Mouse (Mus musculus): ENCODE measurements at regions not wholly inside any gene's neighbourhood (a gene's known extent, or its start where the extent isn't known, plus 50 kb on each side); places are given as distances from the start of the nearest gene placed in this dataset.

DNA sequence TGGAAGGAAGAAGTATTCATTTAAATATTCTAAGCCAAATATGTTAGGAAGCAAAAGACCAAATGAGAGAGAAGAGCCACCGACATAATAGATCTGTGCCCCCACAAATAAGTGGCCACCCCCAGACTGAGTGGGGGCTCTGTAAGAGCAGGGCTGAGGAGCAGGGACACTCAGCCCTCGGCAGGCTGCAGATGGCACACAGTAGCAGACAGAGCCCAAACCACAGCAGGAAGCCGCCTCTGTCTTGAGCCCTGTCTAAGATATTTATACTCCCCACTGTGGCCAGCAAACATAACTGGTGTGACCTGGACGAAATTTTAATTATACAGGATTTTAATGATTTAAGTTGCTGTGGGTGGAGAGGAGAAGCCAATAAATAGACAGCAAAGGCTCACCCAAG is 126.4 kb upstream of the Ank start:
- DNase-seq (ENCODE audit: low read depth) = no peak
- no peak for TF ChIP-seq CTCF (IDR thresholded peaks at IDR 0.05; ENCODE audit: borderline replicate concordance, extremely low read depth, insufficient read depth, insufficient read length)
- no peak for TF ChIP-seq POLR2A (IDR thresholded peaks at IDR 0.05; ENCODE audit: borderline replicate concordance, extremely low read depth, insufficient read depth, insufficient read length, poor library complexity, severe bottlenecking)

DNA sequence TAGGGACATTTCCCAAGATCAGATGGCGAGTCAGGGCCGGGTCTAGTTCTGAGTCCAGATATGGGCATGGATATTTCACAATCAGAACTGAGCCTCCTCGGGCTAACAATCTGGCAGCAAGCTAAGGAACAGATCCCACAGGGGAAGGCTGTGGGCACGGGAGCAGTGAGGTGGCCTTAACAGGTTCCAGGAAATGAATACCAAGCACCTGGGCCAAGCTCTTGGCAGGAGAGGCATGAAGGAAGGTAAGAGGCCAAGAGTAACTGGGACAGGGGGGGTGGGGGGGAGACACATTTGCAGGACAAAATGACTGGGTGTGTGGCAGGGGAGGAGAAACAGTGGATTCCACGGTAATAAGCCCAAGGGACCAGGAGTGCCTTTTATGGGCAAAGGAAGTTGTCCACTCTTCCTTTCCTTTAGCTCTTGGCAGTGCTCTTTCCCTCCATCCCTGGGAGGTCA is 124.9 kb upstream of the Ank start:
- DNase-seq (ENCODE audit: low read depth) = no peak
- TF ChIP-seq CTCF (IDR thresholded peaks at IDR 0.05; ENCODE audit: borderline replicate concordance, extremely low read depth, insufficient read depth, insufficient read length) = no peak
- no peak for TF ChIP-seq POLR2A (IDR thresholded peaks at IDR 0.05; ENCODE audit: borderline replicate concordance, extremely low read depth, insufficient read depth, insufficient read length, poor library complexity, severe bottlenecking)

DNA sequence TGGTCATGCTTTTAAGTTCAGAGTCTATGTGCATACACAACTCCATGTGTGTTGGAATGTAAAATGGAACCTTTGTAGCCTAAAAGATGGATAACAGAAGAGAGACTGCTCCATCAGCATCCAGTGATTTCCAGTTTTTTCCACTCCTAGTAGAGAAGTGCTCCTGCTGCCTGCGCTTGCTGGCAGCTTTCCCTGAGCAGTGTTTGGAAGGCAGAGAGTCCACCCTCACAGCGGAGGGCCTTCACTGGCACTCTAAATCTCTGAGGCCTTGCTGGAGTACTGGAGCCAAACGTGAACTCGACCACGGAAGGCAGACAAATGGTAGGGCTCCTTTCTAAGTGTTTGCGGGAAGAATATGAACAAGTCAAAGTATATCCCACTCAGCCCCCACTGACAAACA is 108.0 kb upstream of the Ank start:
- TF ChIP-seq CTCF (IDR thresholded peaks at IDR 0.05; ENCODE audit: borderline replicate concordance, extremely low read depth, insufficient read depth, insufficient read length) = no peak
- no peak for TF ChIP-seq POLR2A (IDR thresholded peaks at IDR 0.05; ENCODE audit: borderline replicate concordance, extremely low read depth, insufficient read depth, insufficient read length, poor library complexity, severe bottlenecking)

DNA sequence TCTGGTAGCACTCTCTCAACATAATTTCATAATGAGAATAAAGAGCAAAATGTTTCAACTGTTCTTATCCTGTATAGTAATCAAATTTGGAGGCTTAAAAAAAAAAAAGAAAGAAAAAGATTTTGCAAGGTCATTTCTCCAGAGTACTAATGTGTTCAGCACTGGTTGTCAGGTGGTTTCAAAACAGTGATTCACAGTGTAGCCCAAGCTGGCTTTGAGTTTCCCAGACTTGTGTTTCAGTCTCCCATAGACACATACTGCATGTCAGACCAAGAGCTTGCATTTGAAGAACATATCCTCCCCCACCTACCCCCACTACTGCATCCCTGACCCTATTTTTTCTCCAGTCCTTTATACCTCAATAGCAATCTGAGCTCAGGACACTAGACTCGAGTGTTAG is 107.2 kb upstream of the Ank start:
- DNase-seq (ENCODE audit: low read depth) = no peak
- TF ChIP-seq CTCF (IDR thresholded peaks at IDR 0.05; ENCODE audit: borderline replicate concordance, extremely low read depth, insufficient read depth, insufficient read length) (no peak), POLR2A (IDR thresholded peaks at IDR 0.05; ENCODE audit: borderline replicate concordance, extremely low read depth, insufficient read depth, insufficient read length, poor library complexity, severe bottlenecking) (no peak)

More for the DNA sequence above, 108.0 kb upstream of the Ank start:
- DNase-seq (ENCODE audit: low read depth) = peak; percentile 31

DNA sequence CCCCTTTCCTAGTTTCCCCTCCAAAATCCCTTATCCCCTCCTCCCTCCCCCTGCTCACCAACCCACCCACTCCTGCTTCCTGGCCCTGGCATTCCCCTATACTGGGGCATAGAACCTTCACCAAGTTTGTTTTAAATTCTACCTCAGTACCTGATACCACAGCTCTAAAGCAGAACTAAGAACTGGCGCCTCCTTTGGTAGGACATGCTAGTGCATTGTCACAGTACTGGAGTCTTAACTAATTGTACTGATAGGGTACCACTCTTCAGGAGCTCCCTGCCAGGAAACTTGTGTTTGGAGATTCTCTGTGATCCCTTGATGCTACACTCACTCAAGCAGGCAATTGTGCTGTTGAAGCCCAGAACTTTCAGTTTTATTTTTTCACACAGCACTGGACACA is 92.0 kb upstream of the Ank start:
- DNase-seq (ENCODE audit: low read depth) = no peak
- TF ChIP-seq POLR2A (IDR thresholded peaks at IDR 0.05; ENCODE audit: borderline replicate concordance, extremely low read depth, insufficient read depth, insufficient read length, poor library complexity, severe bottlenecking) (no peak), CTCF (IDR thresholded peaks at IDR 0.05; ENCODE audit: borderline replicate concordance, extremely low read depth, insufficient read depth, insufficient read length) (no peak)

DNA sequence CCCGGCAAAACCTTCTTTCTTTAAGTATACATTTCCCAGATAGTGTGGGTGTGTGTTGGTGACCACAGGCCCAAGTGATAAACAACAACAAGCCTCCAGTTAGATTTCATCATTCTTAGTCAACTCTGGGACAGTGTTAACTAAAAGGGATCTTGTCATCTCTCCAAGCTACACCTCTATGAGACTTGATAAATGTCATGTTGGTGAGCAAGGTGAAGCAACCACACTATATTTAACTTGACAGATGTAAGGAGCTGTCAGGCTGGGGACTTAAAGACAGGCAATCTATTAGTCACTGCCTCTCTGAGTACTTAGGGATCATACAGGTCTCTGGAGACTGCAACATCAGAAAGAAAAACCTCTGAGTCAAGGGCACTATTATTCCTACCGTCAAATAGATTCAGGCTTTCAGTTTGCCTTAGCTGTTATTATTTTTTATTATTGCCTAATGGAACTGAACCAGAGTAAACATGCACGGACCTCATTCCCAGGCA is 87.8 kb upstream of the Ank start:
- DNase-seq (ENCODE audit: low read depth) = peak; percentile 27

DNA sequence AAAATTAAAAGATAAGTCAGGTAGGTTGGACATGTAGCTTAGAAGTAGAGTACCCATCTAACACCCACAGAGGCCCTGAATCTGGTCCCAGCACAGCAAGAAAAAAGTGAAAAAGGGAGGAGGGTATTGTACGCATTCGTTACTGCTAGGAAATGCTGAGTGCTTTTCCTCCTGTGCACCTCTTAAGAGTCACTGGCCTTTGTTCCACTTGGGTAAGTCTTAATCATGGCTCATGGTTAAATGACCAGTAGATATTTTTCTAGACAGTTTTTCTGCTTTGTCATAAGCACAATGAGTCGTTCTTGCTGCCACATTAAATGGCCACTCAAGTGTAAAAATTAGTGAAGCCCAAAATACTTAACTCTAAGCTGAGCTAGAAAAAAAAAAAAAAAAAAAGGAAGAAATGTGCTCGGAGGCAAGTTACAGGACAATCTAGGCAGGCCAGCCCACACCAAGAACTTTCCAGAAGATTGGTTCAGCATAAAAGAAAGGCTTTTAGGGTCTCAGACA is 86.0 kb upstream of the Ank start:
- peak; percentile 24 for DNase-seq (ENCODE audit: low read depth)
- no peak for TF ChIP-seq POLR2A (IDR thresholded peaks at IDR 0.05; ENCODE audit: borderline replicate concordance, extremely low read depth, insufficient read depth, insufficient read length, poor library complexity, severe bottlenecking)
- no peak for TF ChIP-seq CTCF (IDR thresholded peaks at IDR 0.05; ENCODE audit: borderline replicate concordance, extremely low read depth, insufficient read depth, insufficient read length)

More for the DNA sequence above, 87.8 kb upstream of the Ank start:
- TF ChIP-seq CTCF (IDR thresholded peaks at IDR 0.05; ENCODE audit: borderline replicate concordance, extremely low read depth, insufficient read depth, insufficient read length) = no peak
- no peak for TF ChIP-seq POLR2A (IDR thresholded peaks at IDR 0.05; ENCODE audit: borderline replicate concordance, extremely low read depth, insufficient read depth, insufficient read length, poor library complexity, severe bottlenecking)

DNA sequence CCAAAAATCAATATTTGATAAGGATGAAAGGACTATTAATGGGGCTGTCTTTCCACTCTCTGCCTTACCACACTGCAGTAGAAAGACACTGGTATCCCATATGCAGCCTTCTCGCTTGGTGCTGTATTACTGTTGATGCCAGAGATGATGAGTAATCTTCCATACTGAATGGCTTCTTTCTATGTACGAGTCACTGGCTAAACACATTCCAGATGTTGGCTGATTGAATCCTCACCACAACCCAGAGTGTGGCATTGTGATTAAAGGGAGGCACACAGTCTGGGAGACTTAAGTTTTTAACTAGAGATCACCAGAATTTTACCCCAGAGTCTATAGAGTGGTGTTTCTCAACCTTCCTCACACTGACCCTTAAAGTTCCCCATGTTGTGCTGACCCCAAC is 84.9 kb upstream of the Ank start:
- TF ChIP-seq POLR2A (IDR thresholded peaks at IDR 0.05; ENCODE audit: borderline replicate concordance, extremely low read depth, insufficient read depth, insufficient read length, poor library complexity, severe bottlenecking) = no peak
- no peak for TF ChIP-seq CTCF (IDR thresholded peaks at IDR 0.05; ENCODE audit: borderline replicate concordance, extremely low read depth, insufficient read depth, insufficient read length)
- DNase-seq (ENCODE audit: low read depth) = no peak

DNA sequence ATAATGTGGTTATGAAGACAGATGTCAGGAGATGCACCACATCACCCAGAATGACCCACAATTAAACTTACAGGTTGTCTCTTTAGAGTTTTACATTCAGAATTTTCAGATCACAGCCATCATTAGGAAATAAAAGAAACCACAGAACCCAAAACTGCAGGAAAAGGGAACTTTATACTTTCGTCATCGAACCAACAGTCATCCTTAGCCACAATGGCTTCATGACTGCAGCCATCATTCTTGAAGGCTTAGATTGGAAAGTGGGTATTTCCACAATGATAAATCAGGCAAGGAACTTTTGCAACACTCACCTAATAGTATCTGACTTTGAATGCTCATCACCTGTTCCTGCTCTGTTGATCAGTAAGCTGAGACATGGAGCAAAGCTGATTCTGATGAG is 75.9 kb upstream of the Ank start:
- no peak for DNase-seq (ENCODE audit: low read depth)
- TF ChIP-seq POLR2A (IDR thresholded peaks at IDR 0.05; ENCODE audit: borderline replicate concordance, extremely low read depth, insufficient read depth, insufficient read length, poor library complexity, severe bottlenecking) = no peak
- TF ChIP-seq CTCF (IDR thresholded peaks at IDR 0.05; ENCODE audit: borderline replicate concordance, extremely low read depth, insufficient read depth, insufficient read length) = no peak

DNA sequence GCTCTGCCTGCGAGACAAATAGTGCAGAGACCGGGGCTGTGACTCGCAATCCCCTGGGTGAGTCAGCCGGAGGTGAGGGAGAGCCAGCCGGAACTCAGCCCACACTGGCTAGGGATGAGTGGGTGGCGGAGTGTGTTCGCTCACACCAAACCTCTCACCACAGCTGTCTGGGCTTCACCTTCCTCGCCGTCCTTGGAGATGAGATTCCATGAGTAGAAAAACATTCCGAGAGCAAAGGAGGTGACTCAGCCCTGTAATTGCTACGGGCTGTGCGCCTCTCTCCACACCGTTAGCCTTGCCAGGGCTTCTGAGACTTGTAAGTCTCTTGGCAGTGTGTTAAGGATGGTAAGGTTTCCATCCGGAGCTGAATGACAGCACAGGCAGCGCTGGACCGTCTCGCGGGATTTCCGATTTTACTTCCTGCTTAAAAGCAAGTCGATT is 60.7 kb upstream of the Ank start:
- TF ChIP-seq CTCF (IDR thresholded peaks at IDR 0.05; ENCODE audit: borderline replicate concordance, extremely low read depth, insufficient read depth, insufficient read length) = no peak
- TF ChIP-seq POLR2A (IDR thresholded peaks at IDR 0.05; ENCODE audit: borderline replicate concordance, extremely low read depth, insufficient read depth, insufficient read length, poor library complexity, severe bottlenecking) = no peak
- DNase-seq (ENCODE audit: low read depth) = peak; percentile 16

DNA sequence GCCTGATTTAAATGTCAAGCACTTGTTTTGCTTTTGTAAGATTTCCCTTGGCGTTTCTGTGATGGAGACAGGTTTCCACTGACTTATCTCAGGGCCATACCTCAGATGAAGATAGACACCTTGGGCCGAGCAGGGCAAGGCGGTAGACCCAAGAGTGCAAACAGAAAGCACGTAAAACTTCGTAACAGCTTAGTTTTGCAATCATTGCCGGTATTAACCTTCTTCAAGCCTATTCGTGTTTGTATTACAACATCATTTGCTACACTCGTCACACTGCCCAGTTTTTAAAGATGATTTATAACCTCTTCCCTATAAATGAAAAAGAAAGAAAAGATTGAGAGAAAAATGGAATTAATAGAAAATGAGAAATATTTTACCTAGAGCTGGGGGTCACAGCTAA is 56.6 kb upstream of the Ank start:
- DNase-seq (ENCODE audit: low read depth) = no peak
- no peak for TF ChIP-seq CTCF (IDR thresholded peaks at IDR 0.05; ENCODE audit: borderline replicate concordance, extremely low read depth, insufficient read depth, insufficient read length)
- no peak for TF ChIP-seq POLR2A (IDR thresholded peaks at IDR 0.05; ENCODE audit: borderline replicate concordance, extremely low read depth, insufficient read depth, insufficient read length, poor library complexity, severe bottlenecking)

DNA sequence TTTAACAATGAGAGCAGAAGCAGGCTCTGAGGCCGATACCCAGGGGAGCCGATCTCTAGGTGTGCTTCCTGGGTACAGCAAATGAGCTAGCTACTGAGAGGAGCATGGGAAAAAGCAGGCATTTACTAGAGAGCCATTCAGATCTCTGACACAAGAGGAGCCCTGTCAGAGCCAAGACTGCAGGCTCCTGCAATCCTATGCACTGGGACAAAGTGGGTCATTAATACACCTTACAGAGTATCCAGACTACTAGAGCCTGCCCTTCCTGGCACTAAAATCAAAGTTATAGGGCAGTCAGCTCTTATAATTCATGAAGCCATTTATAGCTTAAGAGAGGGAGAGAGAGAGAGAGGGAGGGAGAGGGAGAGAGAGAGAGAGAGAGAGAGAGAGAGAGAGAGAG is 54.2 kb upstream of the Ank start:
- TF ChIP-seq CTCF (IDR thresholded peaks at IDR 0.05; ENCODE audit: borderline replicate concordance, extremely low read depth, insufficient read depth, insufficient read length) = no peak
- no peak for TF ChIP-seq POLR2A (IDR thresholded peaks at IDR 0.05; ENCODE audit: borderline replicate concordance, extremely low read depth, insufficient read depth, insufficient read length, poor library complexity, severe bottlenecking)

More for the DNA sequence above, 54.2 kb upstream of the Ank start:
- DNase-seq (ENCODE audit: low read depth) = peak; percentile 6
